Mouse (Mus musculus): ENCODE results near the gene Capn13.

The Capn13 gene

GRCm38 (mm10) chr17:73343632-73344390 lies 56.9 kb downstream of the Capn13 start:
- no peak for DNase-seq (ENCODE audit: low read depth, low spot score)

GRCm38 (mm10) chr17:73342673-73343072 lies 58.0 kb downstream of the Capn13 start:
- no peak for DNase-seq (ENCODE audit: low read depth, low spot score)

GRCm38 (mm10) chr17:73329071-73329470 lies 71.6 kb downstream of the Capn13 start:
- no peak for DNase-seq (ENCODE audit: low read depth, low spot score)

- no peak for DNase-seq (ENCODE audit: low read depth, low spot score)
Observed at GRCm38 (mm10) chr17:73325314-73325713, 75.4 kb downstream of the Capn13 start.

- no peak for DNase-seq (ENCODE audit: low read depth, low spot score)
Observed at GRCm38 (mm10) chr17:73324732-73325131, 75.9 kb downstream of the Capn13 start.

- no peak for DNase-seq (ENCODE audit: low read depth, low spot score)
Observed at GRCm38 (mm10) chr17:73323981-73324380, 76.7 kb downstream of the Capn13 start.

- DNase-seq (ENCODE audit: low read depth, low spot score), result no peak
Observed at GRCm38 (mm10) chr17:73314786-73315185, 85.9 kb downstream of the Capn13 start.

GRCm38 (mm10) chr17:73311491-73311890 lies 89.2 kb downstream of the Capn13 start:
- no peak for DNase-seq (ENCODE audit: low read depth, low spot score)

GRCm38 (mm10) chr17:73308691-73309090 lies 92.0 kb downstream of the Capn13 start:
- DNase-seq (ENCODE audit: low read depth, low spot score), result no peak

GRCm38 (mm10) chr17:73306626-73307025 lies 94.0 kb downstream of the Capn13 start:
- no peak for DNase-seq (ENCODE audit: low read depth, low spot score)

GRCm38 (mm10) chr17:73305622-73306021 lies 95.0 kb downstream of the Capn13 start:
- DNase-seq (ENCODE audit: low read depth, low spot score), result peak; percentile 40

- no peak for DNase-seq (ENCODE audit: low read depth, low spot score)
Observed at GRCm38 (mm10) chr17:73304086-73304812, 96.4 kb downstream of the Capn13 start.

- DNase-seq (ENCODE audit: low read depth, low spot score), result no peak
Observed at GRCm38 (mm10) chr17:73303676-73304075, 97.0 kb downstream of the Capn13 start.

- peak; percentile 36 for DNase-seq (ENCODE audit: low read depth, low spot score)
Observed at GRCm38 (mm10) chr17:73303217-73303616, 97.4 kb downstream of the Capn13 start.

GRCm38 (mm10) chr17:73302104-73302503 lies 98.6 kb downstream of the Capn13 start:
- peak; percentile 22 for DNase-seq (ENCODE audit: low read depth, low spot score)

- DNase-seq (ENCODE audit: low read depth, low spot score), result peak; percentile 33
Observed at GRCm38 (mm10) chr17:73301258-73302050, 99.2 kb downstream of the Capn13 start.

GRCm38 (mm10) chr17:73300147-73300880 lies 100.4 kb downstream of the Capn13 start:
- no peak for DNase-seq (ENCODE audit: low read depth, low spot score)

- DNase-seq (ENCODE audit: low read depth, low spot score), result no peak
Observed at GRCm38 (mm10) chr17:73298981-73299380, 101.7 kb downstream of the Capn13 start.

- no peak for DNase-seq (ENCODE audit: low read depth, low spot score)
Observed at GRCm38 (mm10) chr17:73296855-73297254, 103.8 kb downstream of the Capn13 start.

GRCm38 (mm10) chr17:73293237-73293636 lies 107.4 kb downstream of the Capn13 start:
- DNase-seq (ENCODE audit: low read depth, low spot score), result no peak

- no peak for DNase-seq (ENCODE audit: low read depth, low spot score)
Observed at GRCm38 (mm10) chr17:73284301-73284700, 116.4 kb downstream of the Capn13 start.

All from c-Kit-negative CD71-positive TER-119-positive erythroid progenitor cells, embryonic 14.5 days (primary cell).